Mouse (Mus musculus) midbrain, embryonic 16.5 days (tissue): ENCODE data around the gene Alk. TPM values are rescaled to one million over a fixed set of nuclear protein-coding genes. Genes with fewer than 3 reads are reported as not detected.

Experiments used
- ATAC-seq: fragments of 200-750 bp; cut with Nextera tagmentation; 2 replicates; pipeline ENCODE4 v1.8.0; 2017; ENCODE audit warnings: moderate TSS enrichment
- H3K27ac ChIP-seq: fragments of 300-500 bp; sonication (generic); 2 replicates; pipeline ENCODE4 v1.5.1; 2014; ENCODE audit warnings: mild to moderate bottlenecking, low read length, mixed read lengths
- H3K27me3 ChIP-seq: fragments of 300-500 bp; sonication (generic); 2 replicates; pipeline ENCODE4 v1.6.1; 2014; ENCODE audit warnings: low read depth, low read length, mixed read lengths; ENCODE audit not compliant: control insufficient read depth, insufficient read depth
- H3K36me3 ChIP-seq: fragments of 300-500 bp; sonication (generic); 2 replicates; pipeline ENCODE4 v1.6.1; 2014; ENCODE audit warnings: mild to moderate bottlenecking, low read length, moderate library complexity, mixed read lengths; ENCODE audit not compliant: control insufficient read depth, insufficient read depth
- H3K4me1 ChIP-seq: fragments of 300-500 bp; sonication (generic); 2 replicates; pipeline ENCODE4 v1.6.1; 2014; ENCODE audit warnings: mild to moderate bottlenecking, low read length, mixed read lengths; ENCODE audit not compliant: control insufficient read depth, insufficient read depth
- H3K4me2 ChIP-seq: fragments of 300-500 bp; sonication (generic); 2 replicates; pipeline ENCODE4 v1.6.1; 2014; ENCODE audit warnings: mild to moderate bottlenecking, low read length, mixed read lengths
- H3K4me3 ChIP-seq: fragments of 300-500 bp; sonication (generic); 2 replicates; pipeline ENCODE4 v1.5.1; 2014; ENCODE audit warnings: low read depth, mild to moderate bottlenecking, low read length, moderate library complexity, mixed read lengths
- H3K9ac ChIP-seq: fragments of 300-500 bp; sonication (generic); 2 replicates; pipeline ENCODE4 v1.6.1; 2014; ENCODE audit warnings: low read depth, low read length, mixed read lengths
- H3K9me3 ChIP-seq: fragments of 300-500 bp; sonication (generic); replicated peaks from 2 replicates; pipeline ENCODE4 v1.6.1; 2014; ENCODE audit warnings: mild to moderate bottlenecking, low read length, mixed read lengths; ENCODE audit not compliant: control insufficient read depth, poor library complexity, severe bottlenecking
- WGBS: fragments of 180-500 bp; shearing (Covaris S2); extraction: QIAGEN DNeasy Blood & Tissue Kit; methylation state at CpG from one replicate; pipeline ENCODE4 v1.1.7; 2014; 5-methylcytosine and 5-hydroxymethylcytosine counted together
- polyA plus RNA-seq: library from polyadenylated mRNA; unstranded; fragments of >200 nt; fragmentation: Nextera tagmentation; extraction: Ambion mirVana; gene quantifications from 2 replicates; pipeline ENCODE4 v1.2.1, GENCODE M21; 2015

The Alk gene
- polyA plus RNA-seq, 1 experiment from 2014 or later: 7.6 TPM

GRCm38 (mm10) chr17:72182414-72182813, 422.0 kb downstream of the Alk start:
- Histone ChIP-seq H3K36me3 (no peaks in the 10 kb centered on the region), H3K4me2 (no peak overlapping the region), H3K27ac (no peak overlapping the region), H3K9ac (no peak overlapping the region), H3K4me1 (peaks cover 6% of the 10 kb centered on the region; the same call in 1 of the 2 replicates), H3K4me3 (no peak overlapping the region), H3K9me3 (no peaks in the 10 kb centered on the region), H3K27me3 (no peaks in the 10 kb centered on the region)
- WGBS: 85% methylated on average over 2 of the region's 2 CpGs
- ATAC-seq: no peak

- Histone ChIP-seq H3K4me3 (no peak overlapping the region), H3K27ac (no peak overlapping the region), H3K36me3 (no peaks in the 10 kb centered on the region), H3K9me3 (no peaks in the 10 kb centered on the region), H3K9ac (no peak overlapping the region), H3K4me1 (peaks cover 7% of the 10 kb centered on the region; the same call in 1 of the 2 replicates), H3K27me3 (no peaks in the 10 kb centered on the region), H3K4me2 (no peak overlapping the region)
- WGBS: 88% methylated on average over 9 of the region's 9 CpGs
- 0 out of 2 replicates have a peak, but pooled peaks have one; percentile 45 for ATAC-seq
These were observed 424.2 kb downstream of the Alk start for GRCm38 (mm10) chr17:72180200-72180599.

- H3K9ac ChIP-seq: no peak overlapping the region
- H3K4me2 ChIP-seq: no peak overlapping the region
- H3K9me3 ChIP-seq: no peaks in the 10 kb centered on the region
- WGBS: 91% methylated on average over 14 of the region's 14 CpGs
- H3K27ac ChIP-seq: no peak overlapping the region
- H3K4me1 ChIP-seq: peaks cover 7% of the 10 kb centered on the region; the same call in 1 of the 2 replicates
- ATAC-seq: no peak
- H3K27me3 ChIP-seq: no peaks in the 10 kb centered on the region
- no peaks in the 10 kb centered on the region for H3K36me3 ChIP-seq
- no peak overlapping the region for H3K4me3 ChIP-seq
These were observed 424.7 kb downstream of the Alk start for GRCm38 (mm10) chr17:72179722-72180140.

- H3K27ac ChIP-seq: no peak overlapping the region
- H3K4me3 ChIP-seq: no peak overlapping the region
- 0 out of 2 replicates have a peak, but pooled peaks cover 2% of the 10 kb centered on the region for H3K4me1 ChIP-seq
- H3K27me3 ChIP-seq: no peaks in the 10 kb centered on the region
- no peak for ATAC-seq
- no peaks in the 10 kb centered on the region for H3K36me3 ChIP-seq
- H3K4me2 ChIP-seq: no peak overlapping the region
- no peaks in the 10 kb centered on the region for H3K9me3 ChIP-seq
- H3K9ac ChIP-seq: no peak overlapping the region
- WGBS: 49% methylated on average over 3 of the region's 3 CpGs
These were observed 430.6 kb downstream of the Alk start for GRCm38 (mm10) chr17:72173778-72174177.

- no peaks in the 10 kb centered on the region for H3K36me3 ChIP-seq
- H3K4me3 ChIP-seq: no peak overlapping the region
- no peak overlapping the region for H3K27ac ChIP-seq
- H3K9me3 ChIP-seq: no peaks in the 10 kb centered on the region
- WGBS: 78% methylated on average over 5 of the region's 5 CpGs
- ATAC-seq: no peak
- no peak overlapping the region for H3K9ac ChIP-seq
- no peaks in the 10 kb centered on the region for H3K4me1 ChIP-seq
- H3K27me3 ChIP-seq: no peaks in the 10 kb centered on the region
- no peak overlapping the region for H3K4me2 ChIP-seq
These were observed 436.3 kb downstream of the Alk start for GRCm38 (mm10) chr17:72168152-72168551.

- no peak overlapping the region for H3K9ac ChIP-seq
- H3K27ac ChIP-seq: no peak overlapping the region
- no peak for ATAC-seq
- H3K9me3 ChIP-seq: no peaks in the 10 kb centered on the region
- no peak overlapping the region for H3K4me3 ChIP-seq
- 91% methylated on average over 5 of the region's 5 CpGs for WGBS
- no peaks in the 10 kb centered on the region for H3K27me3 ChIP-seq
- H3K36me3 ChIP-seq: no peaks in the 10 kb centered on the region
- no peak overlapping the region for H3K4me2 ChIP-seq
- H3K4me1 ChIP-seq: no peaks in the 10 kb centered on the region
These were observed 445.5 kb downstream of the Alk start for GRCm38 (mm10) chr17:72158857-72159385.

GRCm38 (mm10) chr17:72157830-72158629, 446.4 kb downstream of the Alk start:
- Histone ChIP-seq H3K27me3 (no peaks in the 10 kb centered on the region), H3K27ac (no peak overlapping the region), H3K4me2 (no peak overlapping the region), H3K36me3 (no peaks in the 10 kb centered on the region), H3K4me3 (no peak overlapping the region), H3K9ac (no peak overlapping the region), H3K9me3 (no peaks in the 10 kb centered on the region), H3K4me1 (no peaks in the 10 kb centered on the region)
- 85% methylated on average over 10 of the region's 10 CpGs for WGBS
- no peak for ATAC-seq

GRCm38 (mm10) chr17:72153038-72153437, 451.4 kb downstream of the Alk start:
- Histone ChIP-seq H3K27ac (no peak overlapping the region), H3K4me1 (no peaks in the 10 kb centered on the region), H3K4me3 (no peak overlapping the region), H3K9me3 (no peaks in the 10 kb centered on the region), H3K9ac (no peak overlapping the region), H3K4me2 (no peak overlapping the region), H3K27me3 (no peaks in the 10 kb centered on the region), H3K36me3 (no peaks in the 10 kb centered on the region)
- WGBS: 80% methylated on average over 3 of the region's 3 CpGs
- ATAC-seq: no peak

GRCm38 (mm10) chr17:72144946-72145598, 459.4 kb downstream of the Alk start:
- ATAC-seq: no peak
- Histone ChIP-seq H3K36me3 (no peaks in the 10 kb centered on the region), H3K27me3 (no peaks in the 10 kb centered on the region), H3K9me3 (no peaks in the 10 kb centered on the region), H3K4me2 (no peak overlapping the region), H3K9ac (no peak overlapping the region), H3K27ac (no peak overlapping the region), H3K4me3 (no peak overlapping the region), H3K4me1 (no peaks in the 10 kb centered on the region)
- 60% methylated on average over 7 of the region's 7 CpGs for WGBS
